Mouse (Mus musculus) stomach, embryonic 15.5 days (tissue): Measurements from ENCODE around the gene Ccdc186. TPM values are rescaled to one million over a fixed set of nuclear protein-coding genes. Genes with fewer than 3 reads are reported as not detected.
A peak's percentile ranks its signal among the peaks of the same experiment; 100 is the strongest.

Experiments
- ATAC-seq: fragments of 200-750 bp; cut with Nextera tagmentation; 2 replicates; pipeline ENCODE4 v1.8.0; 2017; ENCODE audit warnings: low read depth, moderate number of reproducible peaks, moderate TSS enrichment; ENCODE audit not compliant: insufficient read depth, low FRiP score
- H3K27ac ChIP-seq: fragments of 300-500 bp; sonication (generic); 2 replicates; pipeline ENCODE4 v1.5.1; 2015; ENCODE audit warnings: mild to moderate bottlenecking, inconsistent platforms
- H3K27me3 ChIP-seq: fragments of 300-500 bp; sonication (generic); replicated peaks from 2 replicates; pipeline ENCODE4 v1.6.1; 2015; ENCODE audit warnings: inconsistent platforms
- H3K36me3 ChIP-seq: fragments of 300-500 bp; sonication (generic); 2 replicates; pipeline ENCODE4 v1.6.1; 2015; ENCODE audit warnings: inconsistent platforms
- H3K4me1 ChIP-seq: fragments of 300-500 bp; sonication (generic); 2 replicates; pipeline ENCODE4 v1.6.1; 2015; ENCODE audit warnings: inconsistent platforms
- H3K4me2 ChIP-seq: fragments of 300-500 bp; sonication (generic); 2 replicates; pipeline ENCODE4 v1.6.1; 2015; ENCODE audit warnings: mild to moderate bottlenecking, inconsistent platforms
- H3K4me3 ChIP-seq: fragments of 300-500 bp; sonication (generic); replicated peaks from 2 replicates; pipeline ENCODE4 v1.5.1; 2015; ENCODE audit warnings: inconsistent platforms
- H3K9ac ChIP-seq: fragments of 300-500 bp; sonication (generic); 2 replicates; pipeline ENCODE4 v1.6.1; 2015; ENCODE audit warnings: inconsistent platforms
- H3K9me3 ChIP-seq: fragments of 300-500 bp; sonication (generic); 2 replicates; pipeline ENCODE4 v1.6.1; 2016; ENCODE audit warnings: inconsistent platforms
- WGBS: fragments of 180-500 bp; shearing (Covaris S2); methylation state at CpG from one replicate; pipeline ENCODE4 v1.1.7; 2015; 5-methylcytosine and 5-hydroxymethylcytosine counted together
- polyA plus RNA-seq: library from polyadenylated mRNA; unstranded; fragments of >200 nt; fragmentation: Nextera tagmentation; extraction: Ambion mirVana; gene quantifications from 2 replicates; pipeline ENCODE4 v1.2.1, GENCODE M21; 2015

The Ccdc186 gene
- polyA plus RNA-seq = 19.5 and 23.6 TPM in 2 replicates

DNA sequence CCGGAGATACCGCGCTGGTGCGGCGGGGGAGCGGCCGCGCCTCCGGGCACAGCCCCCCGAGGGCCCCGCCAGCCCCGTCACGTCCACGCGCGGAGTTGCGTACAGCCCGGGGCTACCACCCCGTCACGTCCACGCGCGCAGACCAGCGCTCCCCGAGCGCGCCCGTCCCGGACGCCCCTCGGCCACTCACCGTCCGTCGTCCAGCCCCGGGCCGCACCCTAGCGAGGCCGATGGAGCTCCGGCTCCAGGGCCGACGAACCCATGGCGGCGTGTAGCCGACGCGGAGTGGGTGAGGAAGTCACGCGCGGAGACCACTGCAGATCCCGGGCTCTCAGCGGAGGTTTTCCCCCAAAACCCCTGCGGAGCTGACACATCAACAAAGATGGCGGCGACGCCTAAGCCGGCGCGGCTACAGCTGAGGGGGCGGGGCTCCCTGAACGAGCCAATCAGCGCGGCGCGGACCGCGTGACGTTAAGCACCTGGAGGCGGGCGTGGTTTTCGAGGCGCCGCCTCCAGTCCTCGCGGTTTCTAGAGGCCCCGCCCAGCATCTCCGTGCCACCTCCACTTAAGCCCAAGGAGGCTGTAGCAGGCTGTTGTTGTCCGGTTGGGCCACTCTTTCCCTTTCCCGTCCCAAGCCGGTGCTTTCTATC lies at the start of gene Ccdc186:
Ccdc186 (minus strand) TSS at position 393 of the 650 bp plus-strand sequence.
- peak within 1 kb of the TSS; percentile 78 for H3K27ac ChIP-seq
- under 1% methylated on average over 79 of the region's 79 CpGs for WGBS
- H3K4me3 ChIP-seq = peak within 1 kb of the TSS; percentile 79
- peak within 1 kb of the TSS; percentile 70 for H3K9ac ChIP-seq
- no peaks in the 10 kb centered on the region for H3K36me3 ChIP-seq
- peak; percentile 97 for ATAC-seq
- H3K9me3 ChIP-seq = no peaks in the 10 kb centered on the region
- H3K27me3 ChIP-seq = no peaks in the 10 kb centered on the region
- peaks cover 20% of the 10 kb centered on the region for H3K4me1 ChIP-seq
- H3K4me2 ChIP-seq = peak within 1 kb of the TSS; percentile 63

DNA sequence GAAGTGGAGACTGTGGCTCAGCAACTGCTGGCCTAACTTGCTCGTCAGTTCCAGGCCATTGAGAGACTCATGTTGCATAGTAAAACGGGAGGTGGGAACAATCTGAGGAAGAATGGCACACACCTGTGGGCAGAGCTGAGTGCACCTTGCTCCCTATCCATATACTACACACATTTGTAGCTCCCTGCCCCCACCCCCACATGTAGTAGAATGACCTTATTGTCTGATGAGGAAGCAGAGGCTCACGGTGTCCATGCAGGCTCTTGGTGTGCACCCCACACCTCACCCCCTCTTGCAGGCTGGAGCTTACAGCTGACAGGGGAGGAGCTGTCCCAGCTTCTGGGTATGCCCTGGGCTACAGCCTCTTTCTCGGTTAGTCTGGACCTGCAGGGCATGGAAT lies 45.7 kb upstream of the Ccdc186 start:
- Histone ChIP-seq H3K4me1 (no peaks in the 10 kb centered on the region), H3K9me3 (no peaks in the 10 kb centered on the region), H3K4me3 (no peak overlapping the region), H3K27ac (no peak overlapping the region), H3K9ac (no peak overlapping the region), H3K27me3 (peaks cover 11% of the 10 kb centered on the region; the same call in 1 of the 2 replicates), H3K36me3 (no peaks in the 10 kb centered on the region), H3K4me2 (no peak overlapping the region)
- 64% methylated on average over 4 of the region's 4 CpGs for WGBS
- no peak for ATAC-seq

DNA sequence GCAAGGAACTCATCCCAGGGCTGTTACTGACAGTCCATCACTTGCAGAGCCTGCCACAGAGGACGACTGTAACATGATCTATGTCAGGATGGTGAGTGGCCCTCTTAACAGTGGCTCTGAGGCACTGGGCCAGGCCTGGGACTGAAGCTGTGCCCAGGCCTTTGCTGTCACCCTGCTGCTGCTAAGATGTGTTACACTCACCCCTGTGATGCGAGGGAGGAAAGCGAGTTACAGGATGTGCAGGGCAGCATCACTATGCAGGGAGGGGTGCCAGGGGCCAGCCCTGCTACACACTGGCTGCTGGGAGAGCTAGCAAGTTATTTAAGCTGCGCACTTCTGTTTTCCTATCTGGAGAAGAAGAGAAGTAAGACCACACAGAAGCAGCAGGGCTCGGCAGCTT lies 34.5 kb upstream of the Ccdc186 start:
- no peak overlapping the region for H3K9ac ChIP-seq
- H3K4me2 ChIP-seq = no peak overlapping the region
- no peaks in the 10 kb centered on the region for H3K4me1 ChIP-seq
- H3K27me3 ChIP-seq = no peaks in the 10 kb centered on the region
- no peak for ATAC-seq
- H3K36me3 ChIP-seq = no peaks in the 10 kb centered on the region
- H3K9me3 ChIP-seq = no peaks in the 10 kb centered on the region
- no peak overlapping the region for H3K4me3 ChIP-seq
- WGBS = 48% methylated on average over 5 of the region's 5 CpGs
- no peak overlapping the region for H3K27ac ChIP-seq

DNA sequence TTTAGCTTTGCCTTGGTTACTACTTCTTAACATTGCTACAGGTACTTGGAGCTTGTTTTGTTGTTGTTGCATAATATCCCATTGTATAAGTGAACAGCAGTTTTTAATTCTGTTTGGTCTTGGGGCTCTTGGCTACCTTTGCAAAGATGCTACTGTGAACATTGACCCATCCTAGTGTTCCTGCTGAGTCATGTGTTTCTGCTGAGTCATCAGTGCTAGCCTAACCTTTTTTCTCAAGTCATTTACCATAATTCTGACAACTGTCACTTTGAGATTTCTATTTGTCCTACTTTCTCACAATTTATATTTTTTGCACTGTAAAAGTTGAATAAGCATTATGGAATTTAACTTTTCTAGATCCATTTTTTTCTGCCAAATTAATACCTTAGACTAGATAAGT lies 30.6 kb upstream of the Ccdc186 start:
- ATAC-seq = no peak
- H3K36me3 ChIP-seq = no peaks in the 10 kb centered on the region
- H3K27ac ChIP-seq = no peak overlapping the region
- H3K4me3 ChIP-seq = no peak overlapping the region
- no peaks in the 10 kb centered on the region for H3K4me1 ChIP-seq
- no peaks in the 10 kb centered on the region for H3K9me3 ChIP-seq
- no peak overlapping the region for H3K9ac ChIP-seq
- H3K27me3 ChIP-seq = no peaks in the 10 kb centered on the region
- H3K4me2 ChIP-seq = no peak overlapping the region

DNA sequence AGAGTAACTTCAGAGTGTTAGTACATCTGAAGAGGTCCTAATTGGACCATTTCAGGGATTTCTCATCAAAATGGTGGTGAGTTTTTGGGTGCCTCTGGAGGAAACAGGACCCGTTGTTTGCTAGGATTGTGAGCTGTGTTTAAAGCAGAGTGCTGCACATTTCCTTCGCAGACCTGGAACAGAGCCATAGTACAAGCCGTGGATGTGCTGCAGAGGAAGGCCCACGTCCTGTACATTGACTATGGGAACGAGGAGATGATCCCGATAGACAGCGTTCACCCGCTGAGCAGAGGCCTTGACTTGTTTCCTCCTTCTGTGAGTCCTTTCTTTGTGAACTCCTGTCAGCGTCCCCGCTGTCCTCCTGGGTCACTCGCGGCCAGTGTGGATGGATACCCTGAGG lies 21.0 kb upstream of the Ccdc186 start:
- Histone ChIP-seq H3K27me3 (no peaks in the 10 kb centered on the region), H3K4me2 (no peak overlapping the region), H3K36me3 (0 out of 2 replicates have a peak, but pooled peaks cover 2% of the 10 kb centered on the region), H3K9ac (no peak overlapping the region), H3K9me3 (no peaks in the 10 kb centered on the region), H3K27ac (no peak overlapping the region), H3K4me3 (no peak overlapping the region), H3K4me1 (no peaks in the 10 kb centered on the region)
- no peak for ATAC-seq
- WGBS = 71% methylated on average over 12 of the region's 12 CpGs

DNA sequence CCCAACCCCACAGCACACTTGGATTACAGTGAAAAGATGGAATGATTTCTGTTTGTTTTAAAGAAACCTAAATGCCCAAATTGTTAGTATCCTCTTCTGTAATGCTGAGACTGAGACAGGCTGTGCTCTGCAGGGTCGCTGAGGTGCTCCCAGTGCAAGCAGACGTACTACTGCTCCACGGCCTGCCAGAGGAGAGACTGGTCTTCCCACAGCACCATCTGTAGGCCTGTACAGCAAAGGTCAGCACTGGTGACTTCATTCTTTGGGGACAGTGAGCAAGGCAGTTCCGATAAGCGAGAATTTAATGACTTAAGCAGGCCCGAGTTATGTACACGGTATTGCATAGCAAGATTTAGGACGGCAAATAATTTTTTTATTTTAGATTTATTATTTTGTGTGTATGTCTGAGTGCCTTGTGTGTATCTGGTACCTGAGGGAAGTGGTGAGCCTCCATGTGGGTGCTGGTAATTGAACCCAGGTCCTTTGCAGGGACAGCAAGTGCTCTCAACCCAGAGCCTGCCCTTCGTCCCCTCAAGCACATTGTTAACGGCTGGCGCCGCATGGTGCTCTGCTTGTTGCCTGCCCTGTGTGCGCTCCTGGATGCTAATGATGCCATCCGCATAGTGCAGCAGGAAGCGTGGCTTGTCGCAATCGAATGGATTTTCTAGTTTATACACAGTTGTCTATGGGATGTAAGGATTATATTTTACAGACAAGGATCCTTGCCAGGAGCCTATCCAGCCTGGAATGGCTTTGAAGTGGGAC lies 17.1 kb upstream of the Ccdc186 start:
- Histone ChIP-seq H3K4me1 (no peaks in the 10 kb centered on the region), H3K9me3 (no peaks in the 10 kb centered on the region), H3K36me3 (no peaks in the 10 kb centered on the region), H3K27ac (no peak overlapping the region), H3K27me3 (no peaks in the 10 kb centered on the region), H3K4me3 (no peak overlapping the region), H3K4me2 (no peak overlapping the region), H3K9ac (no peak overlapping the region)
- WGBS = 71% methylated on average over 17 of the region's 17 CpGs
- no peak for ATAC-seq

DNA sequence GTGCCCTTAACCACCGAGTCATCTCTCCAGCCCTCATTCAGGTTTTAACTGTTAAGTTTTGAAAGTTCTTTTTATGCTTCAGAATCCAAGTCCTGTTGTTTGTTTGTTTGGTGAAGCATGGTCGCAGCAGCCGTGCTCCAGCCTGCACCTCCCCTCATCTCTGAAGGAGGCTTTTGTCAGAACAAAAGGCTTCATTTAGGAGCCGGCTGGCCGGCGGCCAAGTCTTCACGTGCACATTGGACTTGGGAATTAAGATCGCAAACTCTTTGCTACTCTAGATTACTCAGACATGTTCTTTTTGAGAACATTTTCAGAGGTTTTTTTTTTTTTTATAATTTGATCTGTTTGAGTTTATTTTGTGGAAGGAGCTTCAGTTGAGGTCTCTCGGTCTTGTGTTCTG lies 13.3 kb upstream of the Ccdc186 start:
- H3K9me3 ChIP-seq = no peaks in the 10 kb centered on the region
- no peaks in the 10 kb centered on the region for H3K27me3 ChIP-seq
- H3K27ac ChIP-seq = no peak overlapping the region
- H3K4me1 ChIP-seq = no peaks in the 10 kb centered on the region
- H3K36me3 ChIP-seq = no peaks in the 10 kb centered on the region
- no peak overlapping the region for H3K4me2 ChIP-seq
- H3K9ac ChIP-seq = no peak overlapping the region
- no peak overlapping the region for H3K4me3 ChIP-seq
- no peak for ATAC-seq
- 46% methylated on average over 9 of the region's 9 CpGs for WGBS

DNA sequence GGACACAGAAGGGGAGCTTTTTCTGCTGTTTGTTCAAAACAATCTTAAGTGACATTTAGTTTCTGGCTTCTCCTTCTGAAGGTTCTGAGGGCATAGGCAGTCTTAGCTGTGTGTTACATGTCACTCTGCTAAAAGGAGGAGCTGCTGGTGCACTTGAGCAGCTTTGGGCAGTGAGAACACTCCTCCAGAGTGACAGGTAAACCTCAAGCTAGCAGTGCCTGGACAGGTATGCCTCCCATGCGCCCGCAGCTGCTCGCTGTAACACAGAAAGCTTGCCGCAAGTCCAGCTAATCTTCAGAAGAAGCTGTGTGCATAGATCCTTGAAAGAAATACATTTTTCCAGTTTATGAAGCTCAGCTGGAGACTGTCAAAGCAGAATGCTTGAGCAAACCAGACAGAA lies 8.2 kb upstream of the Ccdc186 start:
- Histone ChIP-seq H3K27me3 (no peaks in the 10 kb centered on the region), H3K4me2 (no peak overlapping the region), H3K9me3 (no peaks in the 10 kb centered on the region), H3K4me3 (no peak overlapping the region), H3K36me3 (no peaks in the 10 kb centered on the region), H3K27ac (no peak overlapping the region), H3K4me1 (peaks cover 4% of the 10 kb centered on the region; the same call in 1 of the 2 replicates), H3K9ac (no peak overlapping the region)
- WGBS = 52% methylated on average over 4 of the region's 4 CpGs
- no peak for ATAC-seq

DNA sequence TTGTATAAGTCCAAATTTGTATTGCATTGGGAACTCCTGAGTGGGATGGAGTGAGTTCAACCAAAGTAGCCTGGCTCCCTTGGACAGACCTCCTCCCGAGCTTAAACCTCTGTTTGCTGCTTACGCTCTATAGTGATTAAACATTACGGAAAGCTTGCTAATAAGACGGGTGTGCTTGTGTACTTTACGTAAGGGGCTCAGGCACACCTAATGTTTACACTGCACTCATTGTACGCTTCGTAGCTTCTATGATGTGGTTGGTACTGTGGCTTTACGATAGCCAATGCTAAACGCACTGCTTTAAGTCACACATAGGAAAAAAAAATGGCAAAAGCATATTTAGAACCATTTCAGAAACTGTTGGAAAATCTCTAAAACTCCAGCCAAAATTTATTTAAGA lies 7.3 kb upstream of the Ccdc186 start:
- peak; percentile 68; the same call in 1 of the 2 replicates for ATAC-seq
- H3K9ac ChIP-seq = no peak overlapping the region
- H3K27ac ChIP-seq = no peak overlapping the region
- no peak overlapping the region for H3K4me3 ChIP-seq
- peaks cover 4% of the 10 kb centered on the region; the same call in 1 of the 2 replicates for H3K4me1 ChIP-seq
- H3K4me2 ChIP-seq = no peak overlapping the region
- no peaks in the 10 kb centered on the region for H3K9me3 ChIP-seq
- H3K27me3 ChIP-seq = no peaks in the 10 kb centered on the region
- H3K36me3 ChIP-seq = no peaks in the 10 kb centered on the region
- 54% methylated on average over 9 of the region's 9 CpGs for WGBS

DNA sequence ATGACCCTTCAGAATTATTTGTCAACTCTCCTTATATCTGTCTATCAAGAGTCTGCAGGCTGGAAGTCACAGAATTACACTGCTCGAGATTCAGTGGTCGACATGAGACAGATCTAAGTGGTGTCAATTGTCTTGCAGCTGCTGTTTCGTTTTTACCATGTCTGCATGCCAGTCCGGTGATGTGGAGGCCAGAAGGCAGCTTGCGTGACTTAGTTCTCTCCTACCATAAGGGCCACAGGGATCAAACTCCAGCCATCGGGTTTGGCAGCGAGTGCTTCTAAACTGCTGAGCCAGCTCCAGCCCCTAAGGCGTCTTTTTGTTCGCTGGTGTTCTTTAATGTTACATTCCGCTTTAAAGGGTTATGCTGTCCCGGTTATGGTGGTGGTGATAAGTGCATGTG lies 6.3 kb upstream of the Ccdc186 start:
- H3K36me3 ChIP-seq = no peaks in the 10 kb centered on the region
- H3K9me3 ChIP-seq = no peaks in the 10 kb centered on the region
- H3K27ac ChIP-seq = no peak overlapping the region
- H3K4me3 ChIP-seq = no peak overlapping the region
- WGBS = 83% methylated on average over 11 of the region's 11 CpGs
- H3K9ac ChIP-seq = no peak overlapping the region
- H3K4me1 ChIP-seq = peaks cover 4% of the 10 kb centered on the region; the same call in 1 of the 2 replicates
- no peaks in the 10 kb centered on the region for H3K27me3 ChIP-seq
- no peak overlapping the region for H3K4me2 ChIP-seq
- ATAC-seq = no peak

DNA sequence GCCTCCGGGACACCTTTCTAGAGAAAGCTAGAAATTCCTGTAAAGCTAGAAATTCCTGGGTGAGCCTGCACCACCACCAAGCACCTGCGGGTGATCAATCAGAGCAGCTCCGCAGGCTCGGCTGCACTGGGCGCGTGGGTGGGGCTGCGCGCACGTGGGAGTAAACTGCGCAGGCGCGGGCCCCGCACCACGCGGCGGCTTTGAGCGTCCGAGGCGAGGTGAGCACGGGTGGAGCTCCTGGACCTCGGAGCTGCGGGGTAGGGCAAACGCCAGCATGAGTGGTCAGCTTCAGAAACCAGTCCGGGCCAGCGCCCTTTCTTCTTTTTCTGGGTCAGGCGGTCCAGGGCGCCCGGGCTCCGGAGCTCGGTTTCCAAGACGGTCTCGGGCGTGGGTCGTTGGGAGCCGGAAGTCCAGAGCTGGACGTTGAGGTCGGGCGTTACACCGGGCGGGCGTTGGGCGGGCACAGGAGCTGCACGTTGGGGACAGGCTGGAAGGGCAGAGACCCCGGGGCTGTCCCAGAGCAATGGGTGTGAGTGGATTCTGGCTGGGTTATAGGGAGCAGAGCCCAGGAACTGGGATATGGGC lies 4.1 kb upstream of the Ccdc186 start, which contains the start of gene Tdrd1:
Tdrd1 (plus strand) TSS at position 163 of the 585 bp plus-strand sequence.
- no peak within 1 kb of the TSS for H3K9ac ChIP-seq
- H3K4me2 ChIP-seq = peak within 1 kb of the TSS; percentile 45
- H3K4me3 ChIP-seq = peak within 1 kb of the TSS; percentile 15
- no peak within 1 kb of the TSS for H3K27ac ChIP-seq
- H3K36me3 ChIP-seq = no peaks in the 10 kb centered on the region
- H3K4me1 ChIP-seq = peaks cover 7% of the 10 kb centered on the region
- H3K9me3 ChIP-seq = no peaks in the 10 kb centered on the region
- 54% methylated on average over 44 of the region's 44 CpGs for WGBS
- no peaks in the 10 kb centered on the region for H3K27me3 ChIP-seq
- ATAC-seq = no peak

DNA sequence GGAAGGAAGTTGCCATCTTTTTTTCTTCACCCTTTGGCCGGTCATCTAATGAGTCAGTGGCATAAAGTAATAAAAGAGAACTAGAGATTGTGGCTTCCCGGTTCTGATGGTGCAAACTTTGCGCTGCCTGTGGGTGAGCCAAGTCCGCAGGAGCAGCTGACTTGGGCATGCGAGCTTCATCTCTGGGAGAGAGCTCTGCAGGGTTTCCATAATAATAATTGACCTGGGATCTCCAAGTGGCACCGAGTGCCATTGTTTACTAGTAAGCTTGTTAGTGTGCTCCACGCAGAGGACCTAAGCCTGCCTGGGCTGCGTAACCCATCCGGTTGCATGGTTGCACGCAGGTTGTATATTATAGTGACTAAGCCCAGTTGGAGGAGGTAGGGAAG lies 452 bp upstream of the Ccdc186 start:
- Histone ChIP-seq H3K4me2 (peak overlapping the region; percentile 63), H3K27me3 (no peaks in the 10 kb centered on the region), H3K27ac (peak overlapping the region; percentile 78; the same call in 1 of the 2 replicates), H3K9me3 (no peaks in the 10 kb centered on the region), H3K4me1 (peaks cover 20% of the 10 kb centered on the region), H3K4me3 (peak overlapping the region; percentile 79), H3K9ac (no peak overlapping the region), H3K36me3 (no peaks in the 10 kb centered on the region)
- 19% methylated on average over 10 of the region's 10 CpGs for WGBS
- 0 out of 2 replicates have a peak, but pooled peaks have one; percentile 4 for ATAC-seq
